Mouse (Mus musculus) stomach, postnatal 0 days (tissue): ENCODE results near the gene Stk35.

Experiments used
- CTCF ChIP-seq: IDR thresholded peaks from 2 replicates; pipeline ENCODE4 v1.5.1; 2016; ENCODE audit warnings: antibody characterized with exemption, low read depth, mild to moderate bottlenecking, moderate library complexity
- EP300 ChIP-seq: optimal IDR thresholded peaks from 2 replicates; pipeline ENCODE3; 2016; ENCODE audit warnings: antibody characterized with exemption

GRCm38 (mm10) chr2:129823310-129823709 lies 23.0 kb downstream of the Stk35 start:
- TF ChIP-seq CTCF (no peak), EP300 (no peak)
